Mouse (Mus musculus) small intestine, adult 2 months (tissue): ENCODE results near the gene St6galnac3.

Experiments used
- CTCF ChIP-seq: fragments of 200-500 bp; IDR thresholded peaks from 2 replicates; pipeline ENCODE4 v1.5.1; 2012; ENCODE audit warnings: low read depth, mild to moderate bottlenecking, control low read depth, inconsistent platforms, low read length, moderate library complexity, mixed read lengths; ENCODE audit not compliant: insufficient replicate concordance, insufficient read length; ENCODE audit errors: extremely low read depth
- POLR2A ChIP-seq: fragments of 200-500 bp; IDR thresholded peaks from 2 replicates; pipeline ENCODE4 v1.6.1; 2012; ENCODE audit warnings: low read depth, mild to moderate bottlenecking, control low read depth, inconsistent platforms, low read length, moderate library complexity

DNA sequence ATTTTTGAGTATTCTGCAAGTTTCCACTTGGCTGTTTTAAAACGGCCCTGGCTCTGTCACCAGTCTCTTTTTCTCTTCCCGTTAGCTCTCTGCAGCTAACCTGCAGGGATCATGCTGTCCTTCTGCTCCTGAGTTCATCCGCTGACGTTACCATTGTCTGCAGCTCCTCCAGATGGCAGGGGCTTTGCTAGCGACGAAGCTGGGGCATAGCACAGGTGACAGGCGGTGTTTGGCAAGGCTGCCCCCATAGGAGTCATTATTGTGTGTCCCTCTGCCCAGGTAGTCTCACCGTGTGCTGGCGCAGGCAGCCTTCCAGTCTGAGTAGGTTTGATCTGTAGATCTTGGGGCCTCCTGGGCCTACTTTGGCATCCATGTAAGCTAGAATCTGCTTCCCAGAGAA, 432.6 kb downstream of the St6galnac3 start:
- TF ChIP-seq CTCF (no peak), POLR2A (no peak)
